Mouse (Mus musculus) mesoderm, embryonic 11.5 days (tissue): ENCODE measurements around the gene Igsf3.
A peak's percentile ranks its signal among the peaks of the same experiment; 100 is the strongest.

Source experiments
- DNase-seq: peaks from one replicate; pipeline ENCODE4 v3.0.0-alpha.2; 2012; ENCODE audit warnings: low read depth, low spot score

Gene Igsf3

GRCm38 (mm10) chr3:101501611-101502010, 124.7 kb downstream of the Igsf3 start:
- DNase-seq = no peak

GRCm38 (mm10) chr3:101502086-101502760, 125.3 kb downstream of the Igsf3 start:
- no peak for DNase-seq

- DNase-seq = peak; percentile 91
Measured at GRCm38 (mm10) chr3:101506179-101506578, 129.3 kb downstream of the Igsf3 start.

- no peak for DNase-seq
Measured at GRCm38 (mm10) chr3:101506970-101507702, 130.3 kb downstream of the Igsf3 start.

- DNase-seq = no peak
Measured at GRCm38 (mm10) chr3:101507766-101508165, 130.9 kb downstream of the Igsf3 start.

GRCm38 (mm10) chr3:101509707-101510544, 133.0 kb downstream of the Igsf3 start:
- DNase-seq = no peak

- DNase-seq = no peak
Measured at GRCm38 (mm10) chr3:101510632-101511031, 133.7 kb downstream of the Igsf3 start.
